Mouse (Mus musculus) ES-E14 (cell line): ENCODE measurements around the gene Gtf2h4.

Experiments
- CHD2 ChIP-seq: IDR thresholded peaks from 2 replicates; pipeline ENCODE4 v1.6.1; 2014; ENCODE audit warnings: mild to moderate bottlenecking, low read depth, low read length, inconsistent platforms
- MAFK ChIP-seq: IDR thresholded peaks from 2 replicates; pipeline ENCODE4 v1.6.1; 2014; ENCODE audit warnings: mild to moderate bottlenecking, low read depth, low read length, inconsistent platforms; ENCODE audit not compliant: insufficient read depth

GRCm38 (mm10) chr17:35710705-35711347, 37.3 kb upstream of the Gtf2h4 start:
- no peak for TF ChIP-seq CHD2
- no peak for TF ChIP-seq MAFK
